Mouse (Mus musculus) spleen, postnatal 36 days (tissue): ENCODE data around the gene Atp5mpl.
"Not testable (repeated sequence)": the region's sequence is repeated elsewhere in the genome, so short reads cannot be mapped to it uniquely, and the experiment has no call there.

Experiments
- DNase-seq, 2 experiments: peaks; one replicate each; pipeline ENCODE4 v3.0.0; 2022; ENCODE audit warnings: low spot score in 2 of 2, mixed read lengths in 1 of 2

The Atp5mpl gene

DNA sequence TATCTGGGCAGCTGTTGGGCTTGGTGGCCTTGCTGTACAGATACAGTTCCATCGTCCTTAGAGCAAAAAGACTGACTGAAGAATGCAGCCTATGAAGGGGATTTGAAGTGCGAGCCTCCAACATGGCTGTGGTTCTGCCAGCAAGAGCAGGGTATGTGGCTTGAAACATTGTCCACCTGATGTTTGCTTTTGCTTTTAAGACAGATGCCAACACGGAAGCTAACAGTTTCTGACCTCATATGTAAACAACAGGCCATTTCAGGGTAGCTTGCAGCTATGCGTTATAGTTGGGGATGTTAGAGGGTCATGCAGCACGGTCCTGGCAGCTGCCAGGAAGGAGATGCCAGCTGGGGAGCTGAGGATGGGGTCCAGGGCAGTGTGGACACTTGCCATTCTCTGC is 16.3 kb downstream of the Atp5mpl start:
- no peak for DNase-seq

DNA sequence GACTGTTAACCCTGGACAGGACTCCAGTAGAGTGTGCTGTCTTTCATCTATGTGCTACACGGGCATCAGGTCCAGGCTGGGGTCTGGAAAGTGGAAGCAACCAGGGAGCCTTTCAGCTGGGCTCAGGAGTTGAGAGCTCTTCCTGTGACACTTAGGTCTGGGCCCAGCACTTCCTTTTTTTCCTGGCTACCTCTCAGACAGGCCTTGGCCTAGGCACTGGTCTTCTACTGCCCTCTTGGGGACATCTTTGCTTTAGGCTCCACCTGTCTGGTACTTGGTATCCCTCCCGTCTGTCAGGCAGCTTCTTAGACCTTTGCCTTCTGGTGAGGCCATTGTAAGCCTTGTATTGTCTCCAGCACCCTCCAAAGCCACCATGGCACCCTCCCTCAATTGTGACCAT is 20.1 kb downstream of the Atp5mpl start:
- DNase-seq, result peak; percentile 83

DNA sequence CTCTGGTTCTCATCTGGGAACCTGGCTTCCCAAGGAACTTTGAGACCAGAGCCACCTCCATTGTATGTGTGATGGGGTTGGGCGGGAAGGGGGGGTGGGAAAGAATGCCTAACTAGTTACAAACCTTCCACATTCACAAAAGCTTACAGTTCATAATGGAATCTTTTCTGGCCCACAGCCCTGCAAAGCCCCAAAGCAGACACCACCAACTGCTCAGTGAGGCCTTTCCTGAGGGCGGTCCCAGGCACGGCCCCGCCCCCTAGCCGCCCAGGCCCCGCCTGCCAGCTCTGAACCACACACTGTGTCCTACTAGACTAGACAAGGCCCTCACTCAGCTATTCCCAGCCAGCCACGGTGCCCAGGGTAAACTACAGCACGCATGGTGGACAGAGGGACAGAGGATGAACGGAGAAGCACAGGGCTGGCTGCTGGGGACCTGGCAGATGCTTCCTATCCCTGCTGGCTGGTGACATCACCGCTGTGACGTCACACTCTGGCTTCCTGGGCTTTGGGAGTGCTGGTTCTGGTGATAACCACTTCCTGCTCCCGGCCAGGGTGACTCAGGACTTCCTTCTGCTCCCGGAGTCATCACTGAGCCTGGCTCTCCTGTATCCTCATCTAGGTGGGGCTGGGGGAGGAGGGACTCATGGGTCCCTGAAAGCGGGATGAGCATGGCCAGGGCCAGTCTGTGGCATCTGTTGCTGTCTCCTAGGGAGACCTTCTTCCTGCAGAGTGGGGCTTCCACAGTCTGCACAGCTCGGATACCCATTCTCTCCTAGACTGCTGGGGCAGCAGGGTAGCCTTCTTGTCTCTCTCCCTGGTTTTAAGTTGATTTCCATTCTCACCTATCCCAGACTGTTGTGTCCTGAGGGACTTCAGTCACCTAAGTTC is 20.8 kb downstream of the Atp5mpl start:
- DNase-seq, result not testable (repeated sequence)

DNA sequence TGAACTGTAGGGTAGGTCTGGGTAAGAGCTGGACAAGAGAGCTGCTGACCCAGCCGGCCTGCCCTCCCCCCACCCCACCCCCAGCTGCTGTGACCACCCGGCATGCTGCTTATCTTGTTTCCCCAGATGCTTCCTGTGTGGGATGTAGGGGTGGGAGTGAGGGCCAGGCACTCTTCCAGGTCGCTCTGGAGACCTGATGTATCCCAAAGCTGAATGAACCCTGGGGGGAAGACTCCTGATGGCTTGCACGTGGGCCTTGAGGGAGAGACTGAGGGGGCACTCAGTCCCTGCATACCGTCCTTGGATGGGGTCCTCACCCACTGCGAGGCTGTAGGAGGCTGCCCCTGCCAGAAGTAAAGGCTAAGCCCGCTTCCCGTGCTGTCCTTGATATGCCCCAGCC is 21.7 kb downstream of the Atp5mpl start:
- peak in 1 of 2 experiments; percentile 20 for DNase-seq

DNA sequence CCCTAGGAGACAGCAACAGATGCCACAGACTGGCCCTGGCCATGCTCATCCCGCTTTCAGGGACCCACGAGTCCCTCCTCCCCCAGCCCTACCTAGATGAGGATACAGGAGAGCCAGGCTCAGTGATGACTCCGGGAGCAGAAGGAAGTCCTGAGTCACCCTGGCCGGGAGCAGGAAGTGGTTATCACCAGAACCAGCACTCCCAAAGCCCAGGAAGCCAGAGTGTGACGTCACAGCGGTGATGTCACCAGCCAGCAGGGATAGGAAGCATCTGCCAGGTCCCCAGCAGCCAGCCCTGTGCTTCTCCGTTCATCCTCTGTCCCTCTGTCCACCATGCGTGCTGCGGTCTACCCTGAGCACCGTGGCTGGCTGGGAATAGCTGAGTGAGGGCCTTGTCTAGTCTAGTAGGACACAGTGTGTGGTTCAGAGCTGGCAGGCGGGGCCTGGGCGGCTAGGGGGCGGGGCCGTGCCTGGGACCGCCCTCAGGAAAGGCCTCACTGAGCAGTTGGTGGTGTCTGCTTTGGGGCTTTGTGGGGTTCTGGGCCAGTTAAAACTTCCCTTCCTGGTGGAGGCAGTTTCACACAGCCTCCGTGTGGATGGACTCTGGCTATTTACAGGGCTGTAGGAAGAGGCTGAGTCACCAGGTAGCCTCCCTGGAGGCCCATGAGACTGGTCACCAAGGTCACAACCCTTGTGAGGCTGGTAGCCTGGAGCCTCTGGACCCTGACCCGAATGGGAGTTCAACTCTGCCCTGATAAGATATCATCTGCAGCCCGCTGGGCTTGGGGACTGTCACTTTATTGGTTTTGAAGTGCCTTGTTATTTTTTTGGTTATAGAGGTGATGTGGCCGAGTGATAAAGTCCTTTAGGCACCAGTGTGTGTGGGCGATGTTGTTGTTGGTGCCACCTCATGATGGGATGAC is 22.5 kb downstream of the Atp5mpl start:
- DNase-seq, result peak in 1 of 2 experiments; percentile 23

DNA sequence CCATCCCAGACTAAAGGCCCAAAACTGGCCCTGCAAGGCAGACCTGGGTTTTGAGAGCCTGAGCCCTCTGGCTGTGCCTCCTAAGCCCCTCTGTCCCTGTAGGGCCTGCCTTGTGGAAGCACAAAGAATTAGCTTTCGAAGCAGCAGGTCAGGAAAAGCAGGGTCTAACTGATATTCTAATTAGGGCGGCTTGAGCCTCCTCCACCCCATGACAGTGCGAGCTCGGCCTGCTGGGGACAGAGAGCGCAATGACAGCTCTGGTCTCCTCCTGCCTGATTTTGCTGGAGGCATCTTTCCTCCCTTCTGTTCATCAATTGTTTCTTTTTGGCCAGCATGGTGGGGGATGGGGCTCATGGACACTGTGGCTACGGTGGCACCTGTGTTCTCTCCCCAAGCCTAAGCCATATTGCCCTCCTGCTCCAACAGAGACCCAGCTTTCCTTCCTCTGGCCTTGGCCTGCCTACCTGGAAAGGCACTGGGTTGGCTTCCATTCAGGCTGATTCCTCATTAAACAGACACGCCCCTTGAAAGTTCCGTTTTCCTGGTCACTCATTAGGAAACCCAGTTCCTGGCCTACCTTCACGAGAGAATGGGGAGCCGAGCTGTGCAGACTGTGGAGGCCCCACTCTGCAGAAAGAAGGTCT is 23.2 kb downstream of the Atp5mpl start:
- DNase-seq, result no peak

DNA sequence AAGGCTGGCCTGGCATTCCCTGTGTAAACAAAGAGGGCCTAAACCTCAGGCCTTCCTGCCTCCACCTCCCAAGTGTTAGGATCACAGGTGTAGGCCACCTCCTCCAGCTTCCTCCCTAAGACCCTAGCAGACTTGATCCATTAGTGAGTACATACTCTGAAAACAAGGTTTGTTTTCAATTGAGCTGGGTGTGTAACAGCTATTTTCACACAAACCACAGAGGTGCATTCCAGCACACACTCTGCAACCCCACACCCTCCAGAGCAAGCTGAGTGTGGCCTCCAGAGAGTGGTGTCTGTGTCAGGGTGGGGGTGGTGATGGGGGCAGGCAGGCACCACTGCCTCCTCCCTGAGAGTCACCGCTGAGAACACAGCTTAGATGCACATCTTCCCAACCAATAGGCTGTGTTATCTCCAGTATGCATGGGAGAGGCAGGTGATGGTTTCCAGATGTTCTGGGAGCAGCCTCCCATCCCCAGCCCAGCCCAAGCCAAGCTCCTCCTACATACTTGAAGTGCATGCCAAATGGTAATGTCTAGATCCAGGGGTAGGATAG is 28.1 kb downstream of the Atp5mpl start:
- DNase-seq, result no peak

DNA sequence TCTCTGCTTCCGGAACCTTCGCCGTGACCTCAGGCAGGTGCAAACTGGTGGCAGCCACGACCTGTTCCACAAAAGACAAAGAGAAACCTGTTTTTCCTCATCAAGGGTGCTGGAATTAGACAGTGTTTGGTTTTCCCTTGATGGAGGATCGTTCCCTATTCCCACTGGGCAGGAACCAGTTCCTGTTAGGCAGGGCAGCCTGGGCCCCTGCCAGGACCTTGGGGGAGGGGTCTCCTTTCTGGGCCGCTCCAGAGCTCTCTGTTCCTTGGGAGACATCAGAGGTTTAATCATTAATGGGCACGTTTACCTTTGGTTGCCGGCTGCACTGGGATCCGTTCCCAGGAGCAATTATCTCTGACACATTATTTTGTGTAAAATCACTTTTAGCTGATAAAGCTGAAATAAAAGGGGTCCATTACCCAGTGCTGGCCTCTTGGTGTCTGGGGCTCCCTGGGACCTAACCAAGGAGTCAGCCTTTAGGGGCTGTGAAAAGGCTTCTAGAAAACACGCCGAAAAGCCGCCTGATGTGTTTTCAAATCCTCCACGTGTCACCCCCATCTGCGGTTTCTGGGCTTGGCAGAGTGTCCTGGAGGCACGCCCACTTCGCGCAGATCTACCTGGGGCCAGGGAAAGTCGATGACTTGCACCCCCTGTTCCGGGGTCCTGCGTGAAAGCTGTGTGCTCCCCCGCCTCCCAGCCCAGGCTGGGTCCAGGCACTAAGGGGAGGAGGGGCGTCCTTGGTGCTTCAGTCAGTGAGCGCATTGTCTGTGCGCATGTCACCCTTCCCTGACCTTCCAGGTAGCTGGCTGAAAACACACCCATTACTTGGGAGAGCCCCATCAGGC is 29.8 kb downstream of the Atp5mpl start:
- DNase-seq, result no peak

DNA sequence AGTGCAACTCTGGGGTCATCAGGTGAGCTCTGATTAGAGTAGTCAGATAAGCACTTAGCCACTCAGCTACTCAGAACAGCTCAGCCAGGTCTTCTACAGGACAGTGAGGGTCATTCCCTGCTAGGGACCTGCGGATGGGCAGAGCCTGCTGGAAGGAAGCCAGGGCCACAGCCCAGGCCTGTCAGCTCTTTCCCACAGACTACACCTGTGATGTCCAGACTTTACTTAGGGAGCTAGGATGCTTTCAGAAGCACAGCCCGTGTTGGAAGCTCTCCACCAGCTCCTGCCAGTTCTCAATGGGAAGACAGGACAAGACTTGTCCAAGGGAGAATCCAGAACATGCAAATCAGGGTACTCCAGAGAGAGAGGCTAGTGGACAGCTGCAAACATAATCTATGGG is 32.8 kb downstream of the Atp5mpl start:
- DNase-seq, result no peak

DNA sequence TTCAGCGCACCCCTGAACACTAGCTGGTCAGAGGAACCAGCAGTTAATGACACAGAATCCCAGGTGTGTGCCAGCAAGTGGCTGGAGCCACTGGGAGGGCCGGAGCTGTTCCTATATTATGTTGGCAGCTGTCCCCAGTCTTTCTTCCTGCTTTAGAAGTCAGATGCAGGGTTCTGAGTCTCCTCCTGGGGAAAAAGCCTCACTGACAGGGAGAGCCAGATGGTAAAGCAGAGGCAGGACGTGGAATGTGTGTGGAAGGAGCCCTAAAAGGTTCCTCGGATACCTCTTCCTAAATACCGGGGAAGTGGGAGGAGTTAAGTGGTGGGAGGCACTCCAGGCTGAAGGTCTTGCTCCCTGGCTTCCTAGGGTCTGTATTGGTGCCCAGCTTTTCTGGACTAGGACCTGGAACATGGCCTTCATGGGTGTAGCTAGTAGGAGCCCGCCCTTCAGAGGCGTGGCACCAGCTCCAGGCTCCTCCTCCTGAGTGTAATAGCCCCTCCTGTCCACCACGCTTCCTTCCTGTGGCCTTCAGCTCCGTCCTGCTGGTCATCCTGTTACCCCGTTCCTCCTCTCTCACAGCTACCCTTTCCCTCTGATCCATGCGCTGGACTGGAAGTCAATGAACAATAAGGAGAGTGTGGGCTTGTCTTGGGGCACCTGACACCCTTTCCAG is 33.6 kb downstream of the Atp5mpl start:
- no peak for DNase-seq

DNA sequence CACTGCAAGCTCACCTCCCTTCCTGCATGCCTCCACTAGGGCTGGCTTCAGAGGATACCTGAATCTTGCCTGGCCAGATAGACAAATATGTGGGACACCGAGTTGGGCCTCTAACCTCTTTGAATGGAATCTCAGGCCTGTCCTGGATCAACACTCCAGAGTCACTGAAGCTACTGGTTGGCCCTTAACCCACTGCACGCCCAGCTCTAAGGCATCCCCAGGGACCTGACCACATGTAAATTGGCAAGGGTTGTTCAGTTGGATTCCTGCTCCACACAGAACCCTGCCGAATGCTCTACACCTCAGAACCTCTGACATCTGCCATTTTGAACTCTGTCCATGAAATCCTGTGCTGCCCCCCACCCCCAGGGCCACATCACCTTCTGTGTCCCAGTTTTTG is 34.3 kb downstream of the Atp5mpl start:
- DNase-seq, result no peak

DNA sequence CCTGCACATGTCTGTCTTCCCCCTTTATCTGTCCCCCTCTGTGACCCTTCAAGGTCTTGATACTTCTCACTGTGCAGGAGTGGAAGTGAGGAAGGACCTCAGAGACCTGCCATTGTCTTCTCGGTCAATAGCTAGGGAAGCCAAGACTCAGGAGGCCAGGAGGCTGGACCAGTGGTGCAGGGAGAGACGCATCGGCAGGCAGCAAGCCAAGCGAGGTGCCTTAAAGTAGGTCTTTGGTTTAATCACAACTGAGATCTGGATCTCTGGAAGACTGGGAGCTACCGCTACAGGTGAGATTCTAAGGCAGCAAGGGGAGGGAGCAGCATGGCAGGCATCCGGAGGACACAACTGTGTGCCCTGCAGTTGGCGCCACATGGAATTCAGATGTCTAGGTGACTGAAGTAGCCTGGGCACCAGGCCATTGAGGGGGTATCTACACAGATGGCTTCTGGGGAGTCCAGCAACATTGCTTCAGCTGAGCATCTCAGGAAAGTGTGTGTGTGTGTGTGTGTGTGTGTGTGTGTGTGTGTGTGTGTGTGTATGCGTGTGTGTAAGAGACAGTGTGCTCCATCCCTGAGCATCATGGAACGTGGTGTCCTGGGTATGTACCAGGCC is 35.3 kb downstream of the Atp5mpl start:
- DNase-seq, result no peak

DNA sequence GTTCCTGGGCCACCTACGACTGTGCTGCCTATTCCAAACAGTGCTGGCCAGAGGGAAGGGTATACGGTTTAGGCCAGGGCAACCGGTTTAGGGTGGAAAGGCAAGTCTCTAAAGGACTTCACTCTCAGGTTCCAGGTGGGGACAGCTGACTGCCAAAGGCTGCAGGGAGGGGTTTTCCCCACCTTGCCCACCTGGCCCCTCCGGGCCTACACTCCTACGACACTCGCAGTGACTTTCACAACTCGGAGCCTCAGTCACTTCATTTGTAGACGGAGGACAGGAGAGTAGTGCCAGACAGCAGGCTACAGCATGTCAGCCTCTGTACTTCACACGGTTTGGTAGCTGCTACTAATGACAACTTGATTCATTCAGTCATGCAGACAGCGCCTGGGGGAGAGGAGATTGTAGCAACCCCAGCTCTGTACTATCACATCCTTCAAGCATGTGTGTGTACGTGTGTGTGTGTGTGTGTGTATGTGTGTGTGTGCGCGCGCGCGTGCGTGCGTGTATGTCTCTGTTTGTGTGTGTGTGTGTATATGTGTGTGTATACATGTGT is 38.3 kb downstream of the Atp5mpl start:
- no peak for DNase-seq

DNA sequence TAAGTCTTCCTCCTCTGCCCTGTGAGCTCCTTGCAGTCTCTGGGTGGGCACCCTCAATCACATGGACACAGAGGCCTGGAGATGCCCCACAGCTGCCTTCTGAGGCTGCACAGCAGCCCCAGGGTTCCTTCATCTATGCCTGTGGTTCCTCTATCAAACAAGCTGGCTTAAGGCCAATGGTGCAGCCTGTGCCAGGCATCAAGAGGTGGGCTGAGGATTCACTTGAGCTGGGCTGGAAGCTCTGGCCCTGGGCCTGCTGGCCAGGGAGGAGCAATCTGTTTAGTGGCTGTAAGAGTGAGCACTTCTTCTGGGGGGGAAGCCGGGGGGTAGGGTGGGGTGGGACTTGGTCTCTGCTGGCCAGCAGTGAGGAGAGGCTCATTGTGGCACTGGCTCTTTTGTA is 39.4 kb downstream of the Atp5mpl start:
- DNase-seq, result no peak

DNA sequence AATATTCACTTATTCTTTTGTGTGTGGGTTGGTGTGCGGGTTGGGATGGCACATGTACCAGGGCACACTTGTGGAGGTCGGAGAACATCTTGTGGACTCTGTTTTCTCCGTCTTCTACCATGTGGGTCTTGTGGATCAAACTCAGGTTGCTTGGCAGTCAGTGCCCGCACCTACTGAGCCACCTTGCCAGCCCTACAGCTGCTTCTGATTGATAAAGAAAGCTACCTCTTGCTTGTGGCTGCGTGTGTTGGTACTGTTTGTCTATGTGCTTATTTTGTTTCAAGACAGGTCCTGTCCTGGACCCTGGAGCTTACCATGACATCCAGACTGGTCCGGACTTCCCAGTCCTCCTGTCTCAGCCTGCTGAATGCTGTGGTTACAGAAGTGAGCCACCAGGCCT is 43.7 kb downstream of the Atp5mpl start:
- peak in 1 of 2 experiments; percentile 44 for DNase-seq

DNA sequence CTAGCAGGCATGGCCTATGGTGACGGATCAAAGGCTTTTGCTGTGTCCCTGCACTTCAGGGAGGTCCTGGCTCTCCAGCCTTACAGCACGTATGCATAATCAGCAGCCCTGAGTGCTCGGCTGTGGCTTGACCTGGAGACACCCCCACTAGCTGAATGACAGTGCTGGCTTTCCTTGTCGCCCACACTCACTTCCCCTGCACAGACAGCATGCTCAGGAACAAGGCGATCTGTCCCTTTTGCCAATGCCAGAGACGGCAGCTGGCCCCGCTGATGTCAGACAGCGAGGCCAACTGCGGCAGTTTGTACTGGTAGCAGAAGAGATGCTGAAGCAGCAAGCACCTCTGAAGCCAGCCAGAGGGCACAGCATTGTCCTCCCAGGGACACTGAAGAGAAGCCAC is 46.7 kb downstream of the Atp5mpl start:
- DNase-seq, result no peak

DNA sequence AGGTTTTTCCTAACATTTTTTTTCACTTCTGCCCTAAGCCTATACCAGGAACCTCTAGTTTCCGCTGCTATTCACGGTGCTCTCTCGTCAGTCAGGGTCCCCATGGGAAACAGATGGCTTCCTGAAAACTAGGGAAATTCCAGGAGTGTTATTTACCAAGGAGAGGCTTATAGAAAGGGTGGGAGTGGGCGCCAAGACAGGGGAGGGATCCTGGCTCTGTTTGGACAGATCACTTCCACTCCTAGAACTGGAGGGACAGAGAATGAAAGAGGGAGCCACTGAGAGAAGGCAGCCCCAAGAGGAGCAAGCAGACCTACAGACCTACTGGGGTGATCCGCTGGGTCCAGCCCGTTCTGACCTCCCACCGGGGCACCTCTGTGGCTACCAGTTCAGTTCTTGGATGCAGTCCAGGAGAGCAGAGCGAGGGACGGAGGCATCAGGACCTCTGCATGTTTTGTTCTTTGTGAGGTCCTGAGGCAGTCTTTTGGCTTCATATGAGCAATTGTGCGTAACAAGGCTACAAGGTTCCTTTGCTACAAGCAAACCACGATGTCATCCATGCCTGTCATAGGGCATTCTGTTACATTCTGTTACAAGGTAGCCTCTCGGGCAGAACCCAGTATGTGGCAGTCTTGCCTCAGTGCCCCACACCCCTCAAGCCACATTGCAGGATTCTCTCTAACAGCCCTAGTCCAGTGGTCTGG is 50.1 kb downstream of the Atp5mpl start:
- DNase-seq, result no peak

DNA sequence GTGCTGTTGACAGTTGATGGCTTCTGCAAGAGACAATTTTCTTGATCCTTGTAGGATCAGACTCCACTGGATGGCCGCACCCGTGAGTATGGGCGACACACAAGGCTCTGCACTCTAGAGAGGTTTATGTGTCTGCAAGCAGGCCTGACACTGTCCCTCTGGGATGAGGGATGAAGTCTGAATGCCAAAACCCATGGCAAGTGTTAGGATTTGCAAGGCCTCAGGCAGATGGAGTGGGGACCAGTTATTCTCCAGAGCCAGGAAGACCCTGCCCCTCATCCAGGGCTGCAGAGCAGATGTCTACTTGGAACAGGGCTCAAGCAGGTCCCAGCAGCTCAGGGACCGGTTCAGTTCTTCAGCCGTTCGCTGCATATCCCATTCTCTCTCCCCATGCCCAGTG is 51.0 kb downstream of the Atp5mpl start:
- no peak for DNase-seq

DNA sequence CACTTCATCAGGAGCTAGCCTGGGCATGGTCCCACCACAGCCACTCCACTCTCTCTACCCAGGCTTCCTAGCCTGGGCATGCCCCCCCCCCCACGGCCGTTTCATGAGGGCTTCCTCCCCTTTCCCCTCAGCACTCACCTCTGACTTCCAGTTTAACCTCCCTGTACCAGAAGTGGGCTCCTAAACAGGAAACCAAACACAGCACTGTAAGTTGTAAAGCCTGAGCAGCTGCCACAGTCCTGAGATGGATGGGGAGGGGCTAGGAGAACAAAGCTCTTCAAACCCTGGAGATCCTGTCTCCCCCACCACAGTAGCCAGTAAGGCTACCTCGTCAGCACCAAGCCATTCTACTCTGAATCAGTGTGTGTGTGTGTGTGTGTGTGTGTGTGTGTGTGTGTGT is 52.7 kb downstream of the Atp5mpl start:
- DNase-seq, result no peak
